Mouse (Mus musculus) adrenal gland, postnatal 25 days (tissue): Measurements from ENCODE around the gene Kcnc4. TPM values are rescaled to one million over a fixed set of nuclear protein-coding genes. Genes with fewer than 3 reads are reported as not detected.

Source experiments
- total RNA-seq: library from RNA; stranded (reverse); gene quantifications from 2 replicates; pipeline ENCODE4 v1.2.3, GENCODE M21; 2021

Gene Kcnc4
- total RNA-seq, 1 experiment from 2014 or later, result 8.3 TPM

Other genes with a start within 250 kb of the Kcnc4 start
- gene Cym, start 237.8 kb downstream of the Kcnc4 start, total RNA-seq, result 0.43 TPM in 1 of 2 replicates, not detected in the other
- gene A630076J17Rik, start 228.9 kb downstream of the Kcnc4 start, total RNA-seq, result not detected in 2 replicates
- 0.38 and 0.49 TPM in 2 replicates for gene Prok1, start 219.8 kb downstream of the Kcnc4 start, total RNA-seq
- 74.6 and 91.9 TPM in 2 replicates for gene Lamtor5, start 180.7 kb downstream of the Kcnc4 start, total RNA-seq
- 0.36 and 0.52 TPM in 2 replicates for gene Slc16a4, start 168.3 kb downstream of the Kcnc4 start, total RNA-seq
- 40.8 and 43.7 TPM in 2 replicates for gene Rbm15, start 125.9 kb downstream of the Kcnc4 start, total RNA-seq
- gene Slc6a17, start 58.5 kb upstream of the Kcnc4 start, total RNA-seq, result 2.1 and 2.7 TPM in 2 replicates
- gene Ubl4b, start 95.5 kb upstream of the Kcnc4 start, total RNA-seq, result not detected in 2 replicates
- not detected in 2 replicates for gene Alx3, start 135.5 kb upstream of the Kcnc4 start, total RNA-seq
- gene Gm10961, start 171.8 kb upstream of the Kcnc4 start, total RNA-seq, result not detected in 2 replicates
- gene Strip1, start 172.1 kb upstream of the Kcnc4 start, total RNA-seq, result 33.3 and 38.3 TPM in 2 replicates
- gene Ahcyl1, start 237.0 kb upstream of the Kcnc4 start, total RNA-seq, result 211 and 235 TPM in 2 replicates